Mouse (Mus musculus) liver, embryonic 14.5 days (tissue): ENCODE data around the gene Rlim.

Experiments
- CTCF ChIP-seq: IDR thresholded peaks from 2 replicates; pipeline ENCODE4 v1.5.1; 2016; ENCODE audit warnings: antibody characterized with exemption, low read depth, control low read depth
- EP300 ChIP-seq: IDR thresholded peaks from 2 replicates; pipeline ENCODE4 v1.6.1; 2016; ENCODE audit warnings: antibody characterized with exemption, low read depth

DNA sequence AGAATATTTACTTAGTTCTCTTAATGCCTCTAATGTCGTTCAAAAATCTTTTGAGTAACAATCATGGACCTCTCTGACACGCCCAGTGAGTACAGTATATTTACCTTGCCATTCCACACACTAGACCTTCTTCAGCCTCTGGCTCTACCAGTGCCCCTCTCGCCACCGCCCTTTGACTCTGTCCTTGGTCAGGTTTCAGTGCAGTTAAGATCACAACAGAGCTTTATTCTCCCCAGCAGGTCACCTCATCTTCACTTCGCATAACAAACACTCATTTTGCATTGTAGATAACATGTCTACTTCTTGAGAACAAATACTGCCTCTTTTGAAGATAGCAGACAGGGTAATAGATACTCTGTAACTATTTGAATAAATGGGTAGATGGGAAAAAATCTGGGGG is 3.9 kb upstream of the Rlim start:
- TF ChIP-seq CTCF (no peak), EP300 (no peak)
